Mouse (Mus musculus): ENCODE data around the gene Asphd1.

GRCm38 (mm10) chr7:126950647-126951615 lies 1.5 kb upstream of the Asphd1 start:
- no peak for TF ChIP-seq POLR2A (IDR thresholded peaks at IDR 0.05; ENCODE audit: borderline replicate concordance, extremely low read depth, low read depth, low read length)
- no peak for TF ChIP-seq CTCF (IDR thresholded peaks at IDR 0.05; ENCODE audit: insufficient read depth, low read length)
